Mouse (Mus musculus) adrenal gland, adult 2 months (tissue): ENCODE measurements around the gene Olfr1392. TPM values are rescaled to one million over a fixed set of nuclear protein-coding genes. Genes with fewer than 3 reads are reported as not detected.
"Not testable (repeated sequence)": the region's sequence is repeated elsewhere in the genome, so short reads cannot be mapped to it uniquely, and the experiment has no call there.

ENCODE experiments used
- DNase-seq: peaks from one replicate; pipeline ENCODE4 v3.0.0; 2021
- long read RNA-seq: library from polyadenylated mRNA; stranded (forward); transcript quantifications from one replicate; pipeline ENCODE4 v2.0.0, GENCODE M21; 2021
- polyA plus RNA-seq: library from polyadenylated mRNA; depleted of rRNA; stranded (reverse); fragments of >200 nt; gene quantifications from 2 replicates; pipeline ENCODE4 v1.2.3, GENCODE M21; 2012; rRNA removed
- total RNA-seq, 2 experiments: library from RNA; stranded (reverse); gene quantifications; 2 replicates each; pipeline ENCODE4 v1.2.3; 2021

Olfr1392 gene
- total RNA-seq (not detected), polyA plus RNA-seq (0.22 TPM in 1 of 2 replicates, not detected in the other)
- long read RNA-seq = 0 reads

DNA sequence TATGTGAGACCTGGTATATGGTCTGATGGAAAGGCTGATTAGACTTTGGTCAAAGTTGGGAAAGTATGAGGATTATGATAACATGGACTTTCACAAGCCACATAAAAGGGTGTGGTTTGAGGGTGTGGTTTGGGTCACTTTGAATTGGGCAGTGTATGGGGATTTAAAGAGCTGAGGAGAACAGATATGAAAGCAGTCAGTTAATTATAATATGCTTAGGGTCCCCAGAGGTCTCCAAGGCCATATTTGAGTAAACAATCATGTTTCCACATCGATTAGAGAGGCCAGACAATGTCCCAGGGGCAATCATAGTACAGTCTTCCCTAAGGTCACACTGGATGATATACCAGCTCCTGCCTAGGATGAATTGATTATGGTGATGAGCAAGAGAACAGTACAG is at the start of gene Olfr1392:
Gene Olfr1392, plus strand, starts transcription at position 301 of the 400 bp plus-strand sequence.
- not testable (repeated sequence) for DNase-seq

DNA sequence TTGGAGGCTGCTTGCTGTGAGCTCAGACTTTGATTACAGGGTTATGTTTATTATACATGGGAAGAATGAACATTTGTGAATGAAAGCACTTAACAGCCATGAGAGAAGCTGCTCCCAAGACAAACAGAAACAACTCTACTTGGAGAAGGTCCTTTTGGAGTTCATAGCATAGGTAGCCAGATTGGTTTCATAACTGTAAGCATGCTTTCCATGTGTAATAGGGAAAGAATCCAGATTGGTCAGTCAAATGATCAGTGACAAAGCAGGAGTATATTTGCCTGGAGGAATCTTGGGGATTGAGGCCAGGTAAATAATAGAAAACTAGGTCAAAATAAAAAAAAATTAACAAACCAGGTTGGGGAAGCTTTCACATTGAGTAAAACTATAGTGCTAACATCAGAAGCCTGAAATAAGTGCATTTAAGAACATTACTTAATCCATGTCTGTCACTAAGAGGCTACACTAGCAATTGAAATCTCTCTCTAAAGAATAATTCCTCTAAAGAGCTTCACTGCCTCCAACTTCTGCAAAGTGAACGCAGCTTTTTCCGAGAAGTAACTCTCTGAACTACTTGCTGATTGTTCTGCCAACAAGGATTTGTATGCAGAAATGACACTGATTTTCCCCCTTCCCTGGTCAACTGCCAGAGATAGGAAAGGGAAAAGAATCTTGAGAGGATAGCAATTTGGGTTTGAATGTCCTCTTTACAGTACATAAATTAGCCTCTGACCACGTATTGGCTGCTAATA is 49.4 kb upstream of the Olfr1392 start:
- DNase-seq = no peak

DNA sequence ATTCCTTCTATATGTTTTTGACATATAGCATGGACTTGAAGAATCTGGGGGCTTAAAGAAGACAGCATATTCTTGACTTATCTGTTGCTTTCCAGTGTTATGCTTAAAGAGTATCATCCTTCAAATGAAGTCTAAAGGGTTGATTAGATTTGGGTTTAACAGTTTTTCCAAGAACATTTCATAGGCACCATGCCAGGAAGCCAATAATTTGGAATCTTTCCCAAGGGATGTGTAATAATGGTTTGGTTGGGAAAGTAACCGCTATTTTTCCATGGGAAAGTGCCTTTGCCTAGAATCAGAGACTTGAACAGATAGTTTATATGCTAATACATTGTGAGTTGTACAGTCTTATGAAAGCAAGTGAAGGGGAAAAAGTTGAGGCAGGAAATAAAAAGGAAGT is 48.2 kb upstream of the Olfr1392 start:
- DNase-seq = no peak

DNA sequence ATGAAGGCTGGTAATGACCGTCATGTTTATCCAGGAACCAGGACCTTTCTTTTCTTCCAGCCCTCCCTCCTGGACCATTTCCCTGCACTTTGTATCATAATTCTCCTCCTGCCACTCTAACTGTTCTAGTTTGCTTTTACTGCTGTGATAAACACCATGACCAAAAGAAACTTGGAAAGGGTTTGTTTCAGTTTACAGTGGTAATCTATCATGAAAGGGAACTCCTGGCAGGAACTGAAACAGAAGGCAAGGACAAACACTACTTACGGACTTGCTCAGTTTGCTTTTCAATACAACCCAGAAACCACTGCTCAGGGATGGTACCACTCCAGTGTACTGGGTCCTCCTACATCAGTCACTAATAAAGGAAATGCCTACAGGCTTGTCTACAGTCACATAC is 47.5 kb upstream of the Olfr1392 start:
- DNase-seq = no peak

DNA sequence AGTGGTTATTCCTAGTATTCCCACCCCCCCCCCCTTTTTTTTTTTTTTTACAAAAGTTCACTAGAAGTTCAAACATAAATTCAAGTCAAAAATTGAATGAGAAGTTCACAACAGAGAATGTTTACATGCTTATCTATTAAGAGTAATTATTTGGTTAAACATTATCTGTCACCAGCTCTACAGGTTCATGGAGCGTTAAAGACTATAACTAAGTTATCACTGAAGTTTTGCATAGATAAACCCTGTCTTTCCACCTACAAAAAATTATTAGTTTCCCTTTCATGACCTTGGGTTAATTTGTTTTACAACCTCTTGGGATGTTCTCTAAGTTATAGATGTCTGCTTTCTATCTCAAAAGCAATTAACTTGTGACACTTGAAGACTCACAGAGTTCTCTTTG is 44.8 kb upstream of the Olfr1392 start:
- no peak for DNase-seq

DNA sequence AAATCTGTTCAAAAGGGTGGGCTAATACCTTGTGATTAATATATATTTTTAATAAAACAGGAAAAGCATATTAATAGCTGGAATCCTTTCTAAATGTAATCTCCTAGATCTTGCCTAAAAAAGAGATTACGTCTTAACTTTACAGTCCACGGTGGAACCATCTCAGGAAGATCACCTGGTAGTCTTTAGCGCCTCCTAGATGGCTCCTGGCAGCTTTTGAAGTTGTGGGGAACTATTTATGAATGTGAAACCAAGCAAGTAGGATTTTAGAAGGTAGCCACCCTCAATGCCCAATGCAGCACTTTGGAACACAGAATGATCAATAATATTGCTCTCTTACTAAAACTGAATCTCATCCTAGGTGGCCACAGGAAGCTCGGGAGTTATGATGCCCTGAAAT is 44.2 kb upstream of the Olfr1392 start:
- DNase-seq = no peak

DNA sequence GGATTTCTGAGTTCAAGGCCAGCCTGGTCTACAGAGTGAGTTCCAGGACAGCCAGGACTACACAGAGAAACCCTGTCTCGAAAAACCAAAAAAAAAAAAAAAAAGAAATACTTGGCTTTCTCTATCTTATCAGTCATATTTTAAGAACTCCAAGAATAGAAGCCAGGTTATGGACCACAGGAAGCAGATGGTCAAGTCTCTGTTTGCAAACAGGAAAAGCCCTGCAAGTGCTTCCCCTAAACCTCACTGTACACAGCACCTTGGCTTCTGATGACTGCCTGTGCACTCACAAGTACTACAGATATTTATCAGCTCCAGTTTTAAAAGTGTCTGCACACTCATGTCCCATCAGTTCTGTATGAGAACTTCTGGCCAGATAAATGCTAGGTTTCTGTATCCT is 43.6 kb upstream of the Olfr1392 start:
- no peak for DNase-seq

DNA sequence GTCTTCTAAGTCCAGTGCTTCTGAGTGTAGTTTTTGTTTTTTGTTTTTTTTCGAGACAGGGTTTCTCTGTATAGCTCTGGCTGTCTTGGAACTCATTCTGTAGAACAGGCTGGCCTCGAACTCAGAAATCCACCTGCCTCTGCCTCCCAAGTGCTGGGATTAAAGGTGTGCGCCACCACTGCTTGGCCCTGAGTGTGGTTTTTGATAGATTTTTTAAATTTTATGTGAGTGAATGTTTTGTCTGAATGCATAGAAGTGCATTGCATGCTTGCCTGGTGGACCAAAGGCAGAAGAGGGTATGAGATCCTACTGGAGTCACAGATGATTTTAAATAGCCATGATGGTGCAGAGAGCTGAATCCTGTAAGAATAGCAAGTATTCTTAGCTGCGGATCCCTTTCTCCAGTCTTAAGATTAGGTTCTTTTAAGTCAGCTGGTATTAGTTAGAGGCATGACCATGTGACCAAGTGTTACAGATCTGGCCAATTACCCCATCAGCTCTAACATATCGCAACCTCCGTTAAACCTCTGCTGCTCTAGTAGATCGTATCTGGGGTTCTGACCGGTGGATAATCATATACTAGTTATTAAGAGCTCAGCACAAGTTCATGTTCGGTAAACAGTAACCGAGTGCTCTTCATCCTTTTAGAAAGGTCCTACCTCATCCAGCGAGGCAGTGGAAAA is 42.0 kb upstream of the Olfr1392 start:
- no peak for DNase-seq

DNA sequence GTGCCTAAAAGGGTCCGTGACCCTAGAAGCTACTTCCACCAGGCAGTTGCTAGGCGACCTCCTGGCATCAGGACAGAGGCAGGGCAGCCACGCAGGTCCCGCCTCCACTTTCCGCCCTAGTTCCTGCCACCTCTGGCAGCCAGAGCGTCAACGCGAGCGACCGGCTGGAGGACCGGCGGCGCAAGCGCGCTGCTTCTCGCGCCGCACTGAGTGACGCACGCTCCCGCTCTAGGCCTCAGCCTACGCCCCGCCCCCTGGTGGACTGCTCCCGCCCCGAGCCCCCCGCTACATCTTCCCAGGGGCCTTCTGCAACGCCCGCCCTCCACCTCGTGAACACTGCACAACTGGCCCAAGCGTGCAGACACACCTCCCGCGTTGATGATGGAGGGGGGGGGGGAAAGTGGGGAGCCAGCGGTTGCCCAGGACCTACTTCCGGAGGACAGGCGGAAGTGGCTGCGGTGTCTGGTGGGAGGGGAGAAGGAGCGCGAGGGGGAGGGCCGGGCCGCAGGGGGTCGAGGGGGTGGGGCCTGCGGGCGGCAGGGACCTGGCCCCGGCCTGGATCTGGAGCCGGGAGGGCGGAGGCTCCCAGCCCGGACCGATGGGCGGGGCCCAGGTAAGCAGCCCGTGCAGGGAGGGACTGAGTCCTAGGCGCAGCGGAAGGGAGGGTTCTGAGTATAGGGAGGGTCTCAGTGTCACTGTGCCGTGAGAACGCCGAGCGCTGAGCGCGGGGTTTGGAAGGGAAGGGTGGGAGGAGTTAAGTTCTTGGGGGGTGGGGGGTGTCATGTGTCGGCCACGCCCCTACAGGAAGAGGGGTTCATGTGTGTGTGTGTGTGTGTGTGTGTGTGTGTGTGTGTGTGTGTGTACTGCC is 41.1 kb upstream of the Olfr1392 start, which contains the start of gene Mgat1:
Gene Mgat1, plus strand, starts transcription at position 465 of the 868 bp plus-strand sequence.
- DNase-seq = peak; percentile 97

DNA sequence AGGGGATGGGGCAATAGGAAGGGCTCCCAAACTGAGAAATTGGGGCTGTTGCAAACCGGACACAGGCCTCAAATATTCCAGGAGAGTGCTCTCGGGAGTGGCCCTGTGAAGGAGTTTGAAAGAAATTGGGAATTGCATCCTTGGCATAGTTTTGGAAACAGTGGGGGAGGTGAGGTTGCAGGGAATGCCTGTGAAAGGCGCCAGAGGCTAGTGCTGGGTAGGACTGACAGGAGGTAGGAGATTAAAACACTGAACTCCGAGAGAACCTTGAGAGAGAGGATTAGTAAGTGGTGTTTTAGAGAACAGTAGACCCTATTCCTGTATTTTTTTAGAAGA is 40.5 kb upstream of the Olfr1392 start:
- DNase-seq = no peak

DNA sequence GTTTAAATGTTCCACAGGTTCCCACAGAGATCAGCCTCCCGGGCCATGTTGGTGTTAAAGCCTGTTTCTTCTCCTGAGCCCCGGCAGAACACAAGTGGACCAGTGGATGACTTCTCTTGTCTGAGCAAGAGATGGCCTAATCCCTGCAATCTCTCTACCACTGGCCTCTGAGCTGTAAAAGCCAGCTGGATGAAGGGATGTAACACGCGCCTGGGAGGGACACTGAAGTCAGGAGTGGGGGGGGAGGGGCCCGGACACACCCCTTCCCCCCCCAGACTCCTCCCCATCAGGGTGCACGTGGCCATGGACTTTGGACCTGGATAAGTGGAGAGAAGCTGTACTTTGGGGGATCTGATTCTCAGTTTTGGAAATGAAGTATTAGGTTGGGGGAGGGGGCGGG is 39.9 kb upstream of the Olfr1392 start:
- DNase-seq = peak; percentile 76

DNA sequence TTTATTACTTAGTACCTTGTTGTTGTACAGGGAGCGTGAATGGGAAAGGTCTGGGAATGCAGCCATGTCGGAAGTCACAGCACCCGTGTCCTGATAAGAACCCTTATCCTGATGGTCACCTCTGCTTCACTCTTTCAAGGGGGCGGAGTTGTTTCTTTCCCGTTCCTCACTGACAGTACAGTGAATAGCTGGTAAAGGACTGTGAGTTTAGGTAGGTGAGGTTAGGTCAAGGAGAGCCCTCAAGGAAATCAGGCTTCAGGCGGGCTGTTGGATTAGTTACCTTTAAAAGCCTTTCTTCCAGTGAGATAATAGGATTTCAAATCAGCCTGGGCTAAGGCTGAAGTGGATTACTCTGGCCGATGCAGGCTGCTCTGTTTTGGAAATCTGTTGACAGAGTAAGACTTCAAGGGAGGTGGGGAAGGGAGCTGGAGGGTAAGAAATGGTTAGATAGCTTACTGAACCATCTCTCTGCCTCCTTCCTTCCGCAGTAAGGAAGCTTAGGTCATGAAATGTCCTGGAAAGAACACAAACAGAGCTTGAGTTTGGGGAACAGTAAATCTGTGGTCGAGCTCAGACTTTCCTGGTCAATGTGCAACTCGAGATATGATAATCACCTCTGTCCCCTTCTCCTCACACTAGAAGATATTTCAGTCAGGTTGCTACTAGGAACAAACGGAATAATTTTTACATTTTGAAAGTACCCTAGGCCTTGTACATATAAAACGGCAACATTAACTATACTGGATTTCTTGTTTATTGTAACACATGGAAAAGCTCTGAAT is 39.3 kb upstream of the Olfr1392 start:
- DNase-seq = peak; percentile 45

DNA sequence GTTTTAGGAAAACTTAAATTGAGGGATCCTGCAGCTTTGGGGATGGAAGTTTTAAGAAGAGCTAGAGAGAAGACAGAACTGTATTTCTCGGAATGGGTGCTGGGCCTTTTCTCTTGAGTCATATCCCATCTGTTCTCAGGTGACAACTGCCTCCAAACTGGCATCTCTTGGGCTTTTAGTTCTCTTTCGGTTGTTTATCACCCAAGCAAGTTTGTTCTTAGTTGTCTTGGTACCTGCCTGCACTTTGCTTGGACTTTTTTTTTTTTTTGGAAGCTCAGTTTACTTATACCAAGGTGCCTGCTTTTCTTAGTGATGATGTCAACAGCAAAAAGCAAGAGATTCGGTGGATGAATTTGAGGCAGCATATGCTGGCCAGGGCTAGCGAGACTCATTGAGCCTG is 38.6 kb upstream of the Olfr1392 start:
- no peak for DNase-seq

DNA sequence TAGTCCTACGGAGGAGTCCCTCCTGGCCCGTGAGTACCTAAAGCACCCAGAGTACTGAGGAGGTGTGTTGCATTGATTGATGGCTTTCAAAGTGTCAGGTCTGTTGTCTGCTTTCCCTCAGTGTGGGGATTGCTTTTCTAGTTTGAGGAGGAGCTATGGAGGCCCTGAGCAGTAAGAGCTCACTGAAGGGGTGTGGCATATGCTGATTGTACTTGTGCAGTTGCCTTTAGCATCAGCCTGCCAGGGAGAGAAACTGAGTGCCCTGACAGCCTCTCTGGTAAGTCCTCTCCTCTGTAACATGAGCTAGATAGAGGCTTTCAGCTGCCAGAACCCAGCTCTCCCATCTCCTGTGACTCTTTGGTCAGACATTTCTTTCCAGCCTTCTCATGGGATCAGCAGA is 37.8 kb upstream of the Olfr1392 start:
- no peak for DNase-seq

DNA sequence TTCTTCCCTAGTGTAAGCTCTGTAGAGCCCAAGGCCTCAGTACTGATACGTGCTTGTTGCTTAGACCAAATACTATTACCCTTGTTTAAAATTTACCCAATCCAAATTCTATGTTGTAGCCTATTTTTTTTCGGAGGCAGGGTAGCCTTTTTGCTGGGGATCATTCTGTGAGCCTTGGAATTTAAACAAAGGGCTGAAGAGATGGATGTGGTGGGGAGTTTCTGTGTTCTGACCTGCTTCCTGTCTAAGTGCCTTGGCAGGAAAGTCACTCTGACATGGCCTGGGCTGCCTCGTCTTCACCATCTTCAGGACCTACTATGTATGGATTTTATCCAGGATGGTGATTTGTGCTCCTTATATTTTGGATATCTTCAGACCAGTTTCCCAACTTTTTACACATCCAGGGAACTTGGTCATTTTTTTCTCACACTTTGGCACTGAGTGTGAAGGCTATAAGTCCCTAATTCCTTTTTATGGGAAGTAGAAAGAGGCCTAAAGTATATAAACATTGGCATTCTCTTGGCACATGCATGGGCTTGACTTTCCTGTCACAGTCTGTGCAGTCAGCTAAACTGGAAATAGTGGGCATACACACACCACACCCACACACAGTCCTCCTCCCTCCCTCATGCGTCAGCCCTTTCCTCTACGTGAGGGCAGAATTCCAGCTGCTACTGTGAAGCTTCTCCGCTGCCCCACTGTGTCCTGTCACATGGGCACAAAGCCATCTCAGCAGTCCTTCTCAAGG is 36.7 kb upstream of the Olfr1392 start:
- DNase-seq = peak; percentile 78

DNA sequence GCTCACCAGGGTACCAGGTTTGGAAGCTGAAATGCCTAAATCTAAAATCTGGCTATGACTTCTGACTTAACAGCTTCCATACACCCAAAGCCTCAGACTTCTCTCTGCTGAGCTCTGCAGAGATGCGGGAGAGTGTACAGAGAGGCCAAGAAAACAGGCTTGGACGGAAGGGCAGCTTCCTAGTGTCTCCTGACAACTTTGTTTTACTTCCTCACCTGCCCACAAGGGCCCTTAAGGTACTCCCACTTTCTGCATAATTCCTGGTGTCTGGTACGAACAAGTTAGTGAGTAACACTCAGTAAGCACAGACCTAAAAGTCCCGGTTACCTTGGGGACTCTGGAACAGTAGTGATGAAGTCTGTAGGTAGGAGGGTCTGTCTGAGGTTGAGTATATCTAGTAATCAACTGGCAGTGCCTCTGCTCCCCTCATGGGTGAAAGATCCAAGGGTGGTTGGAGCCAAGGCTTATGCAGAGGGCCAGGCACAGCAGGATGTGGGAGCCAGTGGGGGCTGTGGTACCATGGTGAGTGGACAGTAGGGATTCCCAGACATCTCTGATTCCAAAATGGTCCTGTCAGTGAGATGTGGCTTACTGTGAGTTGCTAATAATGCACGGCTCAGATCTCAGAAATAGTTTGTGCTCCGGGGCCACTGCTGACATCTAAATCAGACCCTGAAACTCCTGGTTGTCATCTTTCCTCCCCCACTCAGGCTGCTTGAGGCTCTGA is 35.9 kb upstream of the Olfr1392 start:
- DNase-seq = no peak

DNA sequence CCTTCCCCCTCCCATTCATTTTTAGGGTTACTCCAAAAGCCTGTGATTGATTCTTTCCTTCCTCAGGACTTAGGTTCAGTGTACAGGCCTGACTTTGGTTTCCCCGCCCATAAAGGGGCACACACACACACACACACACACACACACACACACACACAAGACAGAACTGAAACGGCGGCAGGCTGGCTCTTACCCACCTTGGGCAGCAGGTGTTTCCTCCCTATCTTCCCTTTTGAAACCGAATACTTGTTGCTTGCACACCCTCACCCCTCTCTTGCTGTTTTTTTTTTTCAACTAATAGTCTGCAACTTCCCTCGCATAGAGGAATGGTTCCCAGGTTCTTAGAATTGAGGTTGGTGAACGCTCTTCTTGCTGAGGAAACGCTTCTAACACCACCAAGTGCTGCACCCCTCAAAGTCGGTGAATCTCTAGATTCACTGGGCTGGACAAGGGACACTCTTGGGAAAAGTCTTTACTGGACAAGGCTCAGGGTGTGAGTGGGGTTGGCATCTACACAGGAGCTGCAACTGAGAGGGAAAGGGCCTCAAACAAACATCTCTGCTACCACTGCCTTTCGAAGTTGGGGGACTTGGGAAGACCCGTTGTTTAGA is 35.2 kb upstream of the Olfr1392 start:
- peak; percentile 46 for DNase-seq

DNA sequence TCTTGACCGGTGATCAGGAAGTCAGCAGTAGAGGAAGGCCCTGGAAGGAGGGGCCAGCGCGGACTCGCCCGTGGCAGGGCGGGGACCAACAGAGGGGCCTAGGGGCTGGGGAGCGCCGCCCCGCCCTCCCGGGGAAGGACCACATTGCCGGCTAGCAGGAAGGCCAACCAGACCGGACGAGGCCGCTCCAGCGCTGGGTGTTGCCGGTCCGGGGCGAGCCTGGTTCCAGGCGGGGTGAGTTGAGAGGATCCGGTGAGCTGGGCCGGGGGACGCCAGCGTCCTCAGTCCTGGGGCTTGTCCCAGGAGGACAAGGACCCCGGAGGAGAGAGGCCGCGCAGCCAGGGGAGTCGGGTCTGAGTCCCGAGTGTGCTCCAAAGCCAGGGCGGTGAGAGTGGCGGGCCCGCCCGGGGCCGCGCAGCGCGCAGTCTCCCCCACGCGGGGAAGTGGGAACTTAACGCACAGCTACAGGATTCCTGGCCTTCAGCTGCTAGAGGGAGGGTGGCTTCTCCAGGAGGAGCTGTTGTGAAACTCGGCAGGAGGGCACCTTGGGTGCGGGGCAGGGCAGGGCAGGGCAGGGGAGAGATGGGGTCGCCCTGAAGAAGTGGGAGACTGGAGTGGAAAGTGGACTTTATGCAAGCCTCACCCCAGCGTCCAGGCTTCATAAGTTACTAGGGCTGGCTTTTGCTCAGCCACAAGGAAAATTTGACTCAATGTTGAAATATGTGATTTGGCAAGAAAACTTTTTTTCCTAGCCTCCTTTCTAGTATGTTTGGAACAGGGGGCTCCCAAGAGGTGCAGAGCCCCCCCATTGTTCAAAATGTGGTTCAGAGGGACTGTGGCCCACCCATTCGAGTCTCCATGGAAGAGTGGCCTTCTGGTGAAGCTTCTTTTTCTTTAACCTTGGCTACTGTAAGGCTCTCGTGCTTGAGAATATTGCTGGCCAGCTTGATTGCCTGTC is 34.4 kb upstream of the Olfr1392 start:
- peak; percentile 96 for DNase-seq

DNA sequence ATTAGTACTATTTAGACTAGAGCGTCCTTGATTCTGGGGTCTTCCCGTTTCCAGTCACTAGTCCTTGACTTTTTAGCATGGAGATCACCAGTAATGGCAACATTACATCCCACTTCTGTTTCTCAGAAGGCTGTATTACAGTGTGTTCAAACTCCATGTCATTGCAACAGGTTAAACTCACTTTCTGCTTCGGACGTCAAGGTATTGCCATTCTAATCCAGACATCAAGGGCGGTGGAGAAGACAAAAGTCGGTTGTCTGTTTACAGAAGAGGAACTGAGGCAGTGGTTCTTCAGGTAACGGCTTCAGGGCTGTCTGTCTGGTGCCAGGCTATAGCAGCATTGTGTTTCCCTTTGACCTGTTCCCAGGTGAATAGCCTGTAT is 33.7 kb upstream of the Olfr1392 start:
- no peak for DNase-seq
